Mouse (Mus musculus) embryo, embryonic 10 days (tissue): ENCODE results near the gene Gm15517.
"Not testable (repeated sequence)": the region's sequence is repeated elsewhere in the genome, so short reads cannot be mapped to it uniquely, and the experiment has no call there.

Experiments used
- DNase-seq: peaks from one replicate; pipeline ENCODE4 v3.0.0-alpha.2; 2015; ENCODE audit warnings: low spot score

Gm15517 gene

GRCm38 (mm10) chr7:44269397-44269796 lies 8.2 kb downstream of the Gm15517 start:
- DNase-seq, result no peak

- no peak for DNase-seq
Measured at GRCm38 (mm10) chr7:44271309-44271708, 10.1 kb downstream of the Gm15517 start.

GRCm38 (mm10) chr7:44272546-44272945 lies 11.3 kb downstream of the Gm15517 start:
- DNase-seq, result no peak

DNA sequence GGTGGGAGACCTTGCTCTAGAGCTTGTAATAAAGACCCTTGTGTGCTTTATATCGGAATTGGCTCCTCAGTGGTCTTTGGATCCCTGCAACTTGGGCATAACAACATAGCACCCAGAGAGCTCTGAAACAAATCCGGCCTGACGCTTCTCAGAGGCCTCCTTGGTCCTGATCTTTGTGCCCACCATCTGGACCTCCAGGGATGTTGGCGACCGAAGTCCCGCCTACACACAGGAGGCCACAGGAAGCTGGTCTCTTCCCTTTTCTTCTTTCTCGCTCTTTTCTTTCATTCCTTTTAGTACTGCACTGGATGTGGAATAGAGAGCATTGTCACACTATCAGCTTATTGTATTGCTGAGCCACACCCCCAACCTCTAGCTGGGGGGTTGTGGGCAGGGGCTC lies 12.2 kb downstream of the Gm15517 start:
- no peak for DNase-seq

- no peak for DNase-seq
Measured at GRCm38 (mm10) chr7:44274096-44274495, 12.8 kb downstream of the Gm15517 start.

DNA sequence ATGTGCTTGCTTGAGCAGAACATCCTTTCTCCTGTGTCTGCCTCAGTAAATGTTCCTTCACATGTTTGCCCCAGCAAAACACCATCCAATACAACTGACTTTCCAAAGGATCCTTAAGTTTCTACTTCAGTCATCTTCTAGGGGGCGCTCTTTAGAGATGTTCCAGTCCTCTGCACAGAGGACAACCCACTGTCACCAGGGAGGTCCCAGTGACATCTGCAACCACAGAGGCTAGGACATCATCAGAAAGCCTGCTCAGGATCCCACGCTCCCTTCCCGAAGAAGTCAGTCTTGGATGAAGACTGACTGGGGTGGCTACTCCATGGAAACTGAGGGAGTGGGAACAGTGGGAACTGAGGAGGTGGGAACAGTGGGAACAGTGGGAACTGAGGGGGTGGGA lies 14.3 kb downstream of the Gm15517 start:
- DNase-seq, result no peak

GRCm38 (mm10) chr7:44276461-44277249 lies 15.4 kb downstream of the Gm15517 start:
- no peak for DNase-seq

- DNase-seq, result peak; percentile 42
Measured at GRCm38 (mm10) chr7:44277250-44277622, 16.0 kb downstream of the Gm15517 start.

GRCm38 (mm10) chr7:44280959-44281358 lies 19.7 kb downstream of the Gm15517 start:
- DNase-seq, result no peak

DNA sequence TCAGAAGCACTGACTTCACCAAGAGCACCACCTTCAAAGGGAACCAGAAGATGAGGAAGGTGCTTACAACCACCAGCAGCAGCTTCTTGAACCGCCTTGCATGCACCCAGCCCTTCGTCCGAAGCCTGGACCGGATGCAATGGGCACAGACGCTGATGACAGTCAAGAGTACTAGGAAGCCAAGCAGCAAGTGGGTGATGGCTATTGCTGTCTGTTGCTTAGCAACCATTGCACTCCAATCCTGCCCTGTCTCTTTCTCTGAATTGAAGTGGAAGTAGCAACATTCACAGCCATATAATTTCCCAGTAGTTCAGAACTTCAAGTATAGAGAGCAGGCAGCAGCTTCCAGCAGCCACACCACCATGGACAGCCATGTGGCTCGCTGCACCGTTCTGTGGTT lies 20.3 kb downstream of the Gm15517 start:
- no peak for DNase-seq

DNA sequence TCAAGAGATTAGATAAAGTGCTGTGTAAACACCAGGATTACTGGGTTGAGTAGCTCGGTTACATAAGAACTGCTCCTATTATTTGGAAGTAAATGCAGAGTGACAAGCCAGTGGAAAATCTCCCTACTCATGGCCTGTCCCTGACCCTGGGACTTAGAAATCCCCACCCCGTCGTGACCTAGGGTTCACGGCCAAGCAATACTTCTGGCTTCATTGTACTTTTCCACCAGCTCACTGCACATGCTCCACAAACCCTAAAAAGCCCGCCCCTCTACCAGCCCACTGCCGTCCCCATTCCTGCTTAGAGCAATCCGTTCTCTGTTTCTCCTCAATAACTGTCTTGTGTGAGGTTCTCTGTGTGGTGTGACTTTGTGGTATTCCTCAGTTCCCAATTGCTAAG lies 26.5 kb downstream of the Gm15517 start:
- DNase-seq, result no peak

DNA sequence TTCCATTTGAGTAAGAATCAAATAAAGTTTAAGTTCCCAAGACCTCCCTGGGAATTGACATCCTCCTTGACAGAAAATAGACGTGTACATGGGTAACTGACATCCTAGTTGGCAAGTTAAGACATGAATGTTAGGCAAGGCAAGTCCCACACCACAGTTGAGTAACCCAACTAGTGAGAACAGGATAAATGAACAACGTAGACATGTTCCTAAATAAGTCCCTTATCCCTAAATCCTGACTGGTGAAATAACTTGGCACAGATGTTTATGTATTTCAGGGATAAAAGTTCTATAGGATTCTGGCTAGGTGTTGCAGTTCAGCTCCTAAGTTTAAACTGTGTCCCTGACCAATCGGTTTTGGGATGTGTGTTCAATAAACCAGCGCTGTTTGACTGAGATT lies 29.7 kb downstream of the Gm15517 start:
- DNase-seq, result no peak

DNA sequence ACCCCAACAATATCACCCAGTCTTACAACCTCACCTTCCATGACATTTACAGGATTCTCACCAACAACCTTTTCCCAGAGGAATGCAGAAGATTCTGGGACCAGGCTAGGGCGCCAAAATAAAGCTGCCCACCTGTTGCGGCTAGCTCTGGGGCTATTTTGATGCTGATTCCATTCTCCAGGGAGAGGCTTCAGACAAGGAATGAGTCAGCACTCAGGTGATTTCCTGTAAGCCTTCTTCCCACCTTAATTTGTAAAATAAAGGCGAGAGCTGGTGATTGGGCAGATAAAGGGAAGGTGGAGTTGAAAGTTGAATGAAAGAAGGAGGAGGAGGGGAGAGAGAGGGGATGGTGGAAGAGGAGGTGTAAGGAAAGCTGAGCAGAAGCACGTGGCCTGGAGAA lies 30.2 kb downstream of the Gm15517 start:
- no peak for DNase-seq

DNA sequence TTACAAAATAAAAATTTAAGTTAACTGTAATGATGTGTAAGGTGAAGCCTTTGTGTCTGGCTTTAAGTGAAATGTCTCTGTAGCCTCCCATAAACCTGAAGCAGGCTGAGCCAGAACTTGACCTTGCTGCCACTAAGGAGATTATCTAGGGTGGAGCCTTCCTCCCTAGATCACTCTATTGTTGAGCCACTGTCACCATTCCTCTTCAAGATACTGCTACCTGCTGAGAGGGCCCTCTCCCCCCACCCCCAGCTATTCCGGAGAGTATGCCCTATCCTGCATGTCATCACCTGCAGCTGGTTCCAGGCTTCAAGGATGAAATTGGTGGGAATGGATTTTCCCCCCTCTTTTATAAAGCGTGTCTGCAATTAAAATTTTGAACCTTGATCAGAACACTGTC lies 36.3 kb downstream of the Gm15517 start:
- not testable (repeated sequence) for DNase-seq

DNA sequence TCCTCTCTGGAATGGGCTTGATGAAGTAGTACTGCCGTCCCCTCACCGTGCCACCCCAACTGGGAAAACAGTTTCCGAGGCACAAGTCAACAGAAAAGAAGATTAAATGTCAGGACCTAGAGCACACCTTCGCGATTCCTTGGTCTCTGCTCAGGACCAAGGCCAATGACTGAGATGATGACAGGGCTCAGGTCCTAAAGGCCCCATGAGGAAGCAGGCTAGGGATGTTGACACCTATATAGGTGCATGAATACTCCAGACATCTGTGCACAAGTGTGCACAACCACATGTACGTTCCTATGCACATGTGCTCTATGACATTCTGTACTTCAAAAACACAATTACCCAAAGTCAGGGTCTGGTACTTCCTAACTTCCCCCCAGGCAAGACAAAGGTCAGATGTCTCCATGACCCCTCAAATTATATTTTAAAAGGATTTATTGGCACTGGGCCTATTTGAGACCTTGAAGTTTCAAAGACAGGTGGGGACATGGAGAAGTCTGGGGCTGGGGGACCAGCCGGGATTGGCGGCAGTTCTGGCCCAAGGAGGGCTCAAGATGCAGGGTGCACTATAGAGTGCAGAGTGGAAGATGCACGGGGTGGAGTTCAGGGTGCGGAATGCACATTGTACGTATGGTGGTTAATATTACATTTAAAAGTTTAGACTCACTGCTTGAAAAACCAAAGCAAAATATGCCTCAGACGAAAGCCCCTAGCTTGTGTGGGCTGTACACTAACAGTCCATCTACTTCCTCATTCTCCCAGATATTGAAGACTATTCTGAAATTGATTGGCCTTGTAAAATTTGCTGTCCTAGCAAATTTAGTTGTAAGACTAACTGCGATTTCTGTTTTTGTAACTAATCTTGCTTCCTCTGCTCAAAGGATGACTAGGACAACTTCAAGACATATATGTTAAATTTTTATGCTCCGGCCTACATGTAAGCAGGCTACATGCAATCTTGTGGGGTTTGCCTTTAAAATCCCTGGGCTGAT lies 42.4 kb downstream of the Gm15517 start:
- no peak for DNase-seq

- DNase-seq, result no peak
Measured at GRCm38 (mm10) chr7:44304463-44304774, 43.2 kb downstream of the Gm15517 start.

- peak; percentile 99 for DNase-seq
Measured at GRCm38 (mm10) chr7:44304775-44305641, 43.8 kb downstream of the Gm15517 start.

GRCm38 (mm10) chr7:44305686-44306085 lies 44.4 kb downstream of the Gm15517 start:
- DNase-seq, result peak; percentile 13

- no peak for DNase-seq
Measured at GRCm38 (mm10) chr7:44306516-44307240, 45.4 kb downstream of the Gm15517 start, which contains the start of gene Clec11a. Clec11a (minus strand) TSS chr7:44306902.

GRCm38 (mm10) chr7:44307261-44308020 lies 46.2 kb downstream of the Gm15517 start:
- DNase-seq, result no peak
